ENCODE assay signal across 11 mouse cellular contexts in genomic region chr5:123432305-123432874, GRCm38 (mm10). TPM values are rescaled to one million over a fixed set of nuclear protein-coding genes. Genes with fewer than 3 reads are reported as not detected.
DNase-seq lines count a peak whose midpoint lies in the region; ATAC-seq lines count a peak whose summit lies in the region.
"Had no signal": no experiment of that assay in that cellular context is flagged by ENCODE, and none has a peak within 500 bp of the region (broad histone marks: within the 10 kb centered on the region; RNA-seq: fewer than 3 reads in every experiment).

No protein-coding gene starts in this region.

- 62% methylated on average over 3 of the region's 3 CpGs for WGBS in forebrain, embryonic 13.5 days
- 60% methylated on average over 3 of the region's 3 CpGs for WGBS in forebrain, embryonic 16.5 days
- WGBS in hindbrain, embryonic 12.5 days: 75% methylated on average over 3 of the region's 3 CpGs
- WGBS in hindbrain, embryonic 10.5 days: 94% methylated on average over 3 of the region's 3 CpGs
- 24% methylated on average over 3 of the region's 3 CpGs for WGBS in lung, embryonic 16.5 days
- 74% methylated on average over 3 of the region's 3 CpGs for WGBS in neural tube, embryonic 15.5 days

- no peaks in the 10 kb centered on the region for H3K9me3 ChIP-seq in forebrain, embryonic 13.5 days (replicated peaks)
- H3K9me3 ChIP-seq in forebrain, embryonic 16.5 days (ENCODE audit: control insufficient read depth, low read length): no peaks in the 10 kb centered on the region
- H3K9me3 ChIP-seq in hindbrain, embryonic 12.5 days (replicated peaks): no peaks in the 10 kb centered on the region
- H3K9me3 ChIP-seq in hindbrain, embryonic 10.5 days: no peaks in the 10 kb centered on the region
- H3K9me3 ChIP-seq in lung, embryonic 16.5 days (ENCODE audit: control insufficient read depth, low read length): no peaks in the 10 kb centered on the region
- no peaks in the 10 kb centered on the region for H3K9me3 ChIP-seq in neural tube, embryonic 15.5 days (replicated peaks)

- no peak overlapping the region for H3K4me3 ChIP-seq in forebrain, embryonic 13.5 days
- H3K4me3 ChIP-seq in forebrain, embryonic 16.5 days (replicated peaks; ENCODE audit: low read length): no peak overlapping the region
- no peak overlapping the region for H3K4me3 ChIP-seq in hindbrain, embryonic 12.5 days
- no peak overlapping the region for H3K4me3 ChIP-seq in hindbrain, embryonic 10.5 days
- no peak overlapping the region for H3K4me3 ChIP-seq in lung, embryonic 16.5 days (ENCODE audit: low read length)
- no peak overlapping the region for H3K4me3 ChIP-seq in neural tube, embryonic 15.5 days (replicated peaks)
- H3K4me3 ChIP-seq: erythroblast, embryonic 14.5 days had no signal

- DNase-seq in hindbrain, embryonic 10.5 days (ENCODE audit: low spot score): no peak
- no peak for DNase-seq in lung, postnatal 25 days (ENCODE audit: low spot score)
- DNase-seq: thymus, postnatal 25 days had no signal

- H3K27me3 ChIP-seq in forebrain, embryonic 13.5 days: no peaks in the 10 kb centered on the region
- H3K27me3 ChIP-seq in forebrain, embryonic 16.5 days (replicated peaks; ENCODE audit: control insufficient read depth, insufficient read depth, low read length): no peaks in the 10 kb centered on the region
- H3K27me3 ChIP-seq in hindbrain, embryonic 12.5 days: no peaks in the 10 kb centered on the region
- H3K27me3 ChIP-seq in hindbrain, embryonic 10.5 days (ENCODE audit: insufficient read depth, poor library complexity, severe bottlenecking): no peaks in the 10 kb centered on the region
- H3K27me3 ChIP-seq in lung, embryonic 16.5 days (ENCODE audit: control insufficient read depth, insufficient read depth, low read depth, low read length): no peaks in the 10 kb centered on the region
- H3K27me3 ChIP-seq in neural tube, embryonic 15.5 days (replicated peaks): no peaks in the 10 kb centered on the region

- peak overlapping the region; percentile 8; the same call in 1 of the 2 replicates for H3K27ac ChIP-seq in forebrain, embryonic 13.5 days
- H3K27ac ChIP-seq in forebrain, embryonic 16.5 days (ENCODE audit: low read length): no peak overlapping the region
- H3K27ac ChIP-seq in hindbrain, embryonic 12.5 days: peak overlapping the region; percentile 57; the same call in 1 of the 2 replicates
- H3K27ac ChIP-seq in hindbrain, embryonic 10.5 days: no peak overlapping the region
- peak overlapping the region; percentile 84 for H3K27ac ChIP-seq in lung, embryonic 16.5 days (ENCODE audit: low read length)
- peak overlapping the region; percentile 41; the same call in 1 of the 2 replicates for H3K27ac ChIP-seq in neural tube, embryonic 15.5 days (replicated peaks)

- no peaks in the 10 kb centered on the region for H3K36me3 ChIP-seq in forebrain, embryonic 13.5 days (ENCODE audit: poor library complexity, severe bottlenecking)
- H3K36me3 ChIP-seq in forebrain, embryonic 16.5 days (ENCODE audit: control insufficient read depth, insufficient read depth): no peaks in the 10 kb centered on the region
- H3K36me3 ChIP-seq in hindbrain, embryonic 12.5 days: no peaks in the 10 kb centered on the region
- peaks cover 1% of the 10 kb centered on the region; the same call in 1 of the 2 replicates for H3K36me3 ChIP-seq in hindbrain, embryonic 10.5 days
- H3K36me3 ChIP-seq in lung, embryonic 16.5 days (ENCODE audit: control insufficient read depth, insufficient read depth, low read length): no peaks in the 10 kb centered on the region
- H3K36me3 ChIP-seq in neural tube, embryonic 15.5 days: no peaks in the 10 kb centered on the region

- ATAC-seq in forebrain, embryonic 13.5 days: no peak
- no peak for ATAC-seq in forebrain, embryonic 16.5 days
- no peak for ATAC-seq in hindbrain, embryonic 12.5 days (ENCODE audit: low FRiP score)
- ATAC-seq in lung, embryonic 16.5 days (ENCODE audit: low read depth): peak; percentile 57
- ATAC-seq in neural tube, embryonic 15.5 days (ENCODE audit: low FRiP score): no peak
- ATAC-seq in activated CD4-positive, CD25-positive, alpha-beta regulatory T cell, adult 4 months: no peak

- H3K4me2 ChIP-seq in forebrain, embryonic 13.5 days: no peak overlapping the region
- no peak overlapping the region for H3K4me2 ChIP-seq in forebrain, embryonic 16.5 days (ENCODE audit: low read length)
- no peak overlapping the region for H3K4me2 ChIP-seq in hindbrain, embryonic 12.5 days (replicated peaks)
- 0 out of 2 replicates have a peak overlapping the region, but pooled peaks have one; percentile 22 for H3K4me2 ChIP-seq in lung, embryonic 16.5 days (ENCODE audit: low read depth, low read length)
- H3K4me2 ChIP-seq in neural tube, embryonic 15.5 days: no peak overlapping the region
- H3K4me2 ChIP-seq: liver, embryonic 11.5 days had no signal

- no peak overlapping the region for H3K9ac ChIP-seq in forebrain, embryonic 13.5 days
- no peak overlapping the region for H3K9ac ChIP-seq in forebrain, embryonic 16.5 days (replicated peaks; ENCODE audit: low read depth, low read length)
- H3K9ac ChIP-seq in hindbrain, embryonic 12.5 days: no peak overlapping the region
- peak overlapping the region; percentile 20; the same call in 1 of the 2 replicates for H3K9ac ChIP-seq in lung, embryonic 16.5 days (ENCODE audit: low read length)
- H3K9ac ChIP-seq in neural tube, embryonic 15.5 days (replicated peaks): no peak overlapping the region

- peaks cover 23% of the 10 kb centered on the region for H3K4me1 ChIP-seq in forebrain, embryonic 13.5 days
- H3K4me1 ChIP-seq in forebrain, embryonic 16.5 days (replicated peaks; ENCODE audit: control insufficient read depth, insufficient read depth, low read length): peaks cover 20% of the 10 kb centered on the region
- peaks cover 15% of the 10 kb centered on the region for H3K4me1 ChIP-seq in hindbrain, embryonic 12.5 days
- peaks cover 12% of the 10 kb centered on the region for H3K4me1 ChIP-seq in hindbrain, embryonic 10.5 days (replicated peaks)
- H3K4me1 ChIP-seq in lung, embryonic 16.5 days (replicated peaks; ENCODE audit: control insufficient read depth, insufficient read depth, low read length): peaks cover 33% of the 10 kb centered on the region
- peaks cover 30% of the 10 kb centered on the region for H3K4me1 ChIP-seq in neural tube, embryonic 15.5 days

RNA-seq across cellular contexts. Expression of gene Mlxip, which starts 37.8 kb away (rescaled TPM):
- 14.0 and 15.0 TPM in 2 replicates for polyA plus RNA-seq in forebrain, embryonic 13.5 days (2015; fragmentation: Nextera tagmentation; extraction: Ambion mirVana)
- 18.0 and 18.1 TPM in 2 replicates for polyA plus RNA-seq in forebrain, embryonic 16.5 days (2015; fragmentation: Nextera tagmentation; extraction: Ambion mirVana)
- polyA plus RNA-seq in hindbrain, embryonic 12.5 days (2016; fragmentation: Nextera tagmentation; extraction: Ambion mirVana): 20.7 and 21.6 TPM in 2 replicates
- polyA plus RNA-seq in hindbrain, embryonic 10.5 days (2016; fragmentation: Nextera tagmentation; extraction: Ambion mirVana): 18.0 and 18.8 TPM in 2 replicates
- 15.0 and 17.8 TPM in 2 replicates for polyA plus RNA-seq in lung, embryonic 16.5 days (2015; fragmentation: Nextera tagmentation; extraction: Ambion mirVana)
- 19.3 and 19.4 TPM in 2 replicates for polyA plus RNA-seq in neural tube, embryonic 15.5 days (2015; fragmentation: Nextera tagmentation; extraction: Ambion mirVana)
- polyA plus RNA-seq in activated CD4-positive, CD25-positive, alpha-beta regulatory T cell, adult 4 months (2017; shearing (Covaris generic)): 10 to 100 TPM; 14.7 to 17.5 TPM

RNA-seq across cellular contexts. Expression of gene Lrrc43, which starts 56.7 kb away (rescaled TPM):
- 0.25 and 0.31 TPM in 2 replicates for polyA plus RNA-seq in forebrain, embryonic 13.5 days (2015; fragmentation: Nextera tagmentation; extraction: Ambion mirVana)
- 0.24 and 0.43 TPM in 2 replicates for polyA plus RNA-seq in forebrain, embryonic 16.5 days (2015; fragmentation: Nextera tagmentation; extraction: Ambion mirVana)
- polyA plus RNA-seq in hindbrain, embryonic 12.5 days (2016; fragmentation: Nextera tagmentation; extraction: Ambion mirVana): 0.34 and 0.36 TPM in 2 replicates
- 0.07 and 0.31 TPM in 2 replicates for polyA plus RNA-seq in hindbrain, embryonic 10.5 days (2016; fragmentation: Nextera tagmentation; extraction: Ambion mirVana)
- 1.5 and 1.7 TPM in 2 replicates for polyA plus RNA-seq in lung, embryonic 16.5 days (2015; fragmentation: Nextera tagmentation; extraction: Ambion mirVana)
- polyA plus RNA-seq in neural tube, embryonic 15.5 days (2015; fragmentation: Nextera tagmentation; extraction: Ambion mirVana): 0.55 and 0.66 TPM in 2 replicates
- not detected for polyA plus RNA-seq in activated CD4-positive, CD25-positive, alpha-beta regulatory T cell, adult 4 months (2017; shearing (Covaris generic))
- polyA plus RNA-seq: erythroblast, embryonic 14.5 days; liver, embryonic 11.5 days had no signal

RNA-seq across cellular contexts. Expression of gene Il31, which starts 56.9 kb away (rescaled TPM):
- polyA plus RNA-seq in forebrain, embryonic 13.5 days (2015; fragmentation: Nextera tagmentation; extraction: Ambion mirVana): not detected in 2 replicates
- polyA plus RNA-seq in forebrain, embryonic 16.5 days (2015; fragmentation: Nextera tagmentation; extraction: Ambion mirVana): not detected in 2 replicates
- polyA plus RNA-seq in hindbrain, embryonic 12.5 days (2016; fragmentation: Nextera tagmentation; extraction: Ambion mirVana): not detected in 2 replicates
- polyA plus RNA-seq in hindbrain, embryonic 10.5 days (2016; fragmentation: Nextera tagmentation; extraction: Ambion mirVana): not detected in 2 replicates
- not detected in 2 replicates for polyA plus RNA-seq in lung, embryonic 16.5 days (2015; fragmentation: Nextera tagmentation; extraction: Ambion mirVana)
- not detected in 2 replicates for polyA plus RNA-seq in neural tube, embryonic 15.5 days (2015; fragmentation: Nextera tagmentation; extraction: Ambion mirVana)
- polyA plus RNA-seq in activated CD4-positive, CD25-positive, alpha-beta regulatory T cell, adult 4 months (2017; shearing (Covaris generic)): not detected
- polyA plus RNA-seq: erythroblast, embryonic 14.5 days; liver, embryonic 11.5 days had no signal

Comparison
In these comparisons a context has a peak if more than half of its experiments do, and no peak if none do; other contexts are left out.
1. H3K27ac ChIP-seq: peak in forebrain, embryonic 13.5 days (single experiment), hindbrain, embryonic 12.5 days (single experiment), lung, embryonic 16.5 days (single experiment) and neural tube, embryonic 15.5 days (single experiment); none in forebrain, embryonic 16.5 days (single experiment) and hindbrain, embryonic 10.5 days (single experiment).